Mouse (Mus musculus) spleen, postnatal 4 days (tissue): ENCODE measurements around the gene Hsd17b13.

Experiments used
- DNase-seq, 2 experiments: peaks; one replicate each; pipeline ENCODE4 v3.0.0; 2022; ENCODE audit warnings: low spot score in 2 of 2

The Hsd17b13 gene

GRCm38 (mm10) chr5:103923755-103924154 is 53.5 kb downstream of the Hsd17b13 start:
- DNase-seq = no peak

DNA sequence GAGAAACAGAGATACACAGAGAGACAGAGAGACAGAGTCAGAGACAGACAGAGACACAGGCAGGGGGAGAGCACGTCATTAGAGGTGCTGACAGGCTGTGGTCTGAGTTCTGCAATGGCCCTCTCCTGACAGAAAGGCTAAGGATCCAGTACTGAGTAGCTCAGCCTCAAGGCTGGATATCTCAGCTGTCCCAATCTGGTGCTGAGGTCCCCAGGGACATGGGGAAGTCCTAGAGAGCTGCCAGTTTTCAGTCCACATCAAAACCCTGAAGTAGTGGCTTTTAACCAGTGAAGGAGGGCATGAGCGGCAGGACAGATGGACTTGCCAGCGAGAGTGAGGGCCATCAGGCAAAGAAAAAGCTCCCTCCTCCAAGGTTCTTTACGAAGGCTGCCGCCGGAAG is 54.1 kb downstream of the Hsd17b13 start:
- no peak for DNase-seq

DNA sequence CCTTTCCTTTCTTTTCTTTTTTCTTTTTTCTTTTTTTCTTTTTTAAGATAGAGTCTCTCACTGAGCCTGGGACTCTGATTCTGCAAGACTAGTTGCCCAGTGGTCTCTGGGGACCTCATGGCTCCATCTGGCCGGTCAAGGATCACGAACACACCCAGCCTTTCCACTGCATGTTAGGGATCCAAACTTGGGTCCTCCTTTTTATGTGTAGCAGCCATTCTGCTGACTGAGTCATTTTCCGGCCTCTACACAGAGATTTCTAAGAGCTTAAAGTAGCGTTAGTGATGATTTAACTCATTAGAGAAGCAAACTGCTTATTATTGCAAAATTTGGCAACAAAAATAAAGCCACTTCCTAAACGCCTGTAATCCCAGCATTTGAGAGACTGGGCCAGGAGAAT is 54.8 kb downstream of the Hsd17b13 start:
- no peak for DNase-seq

DNA sequence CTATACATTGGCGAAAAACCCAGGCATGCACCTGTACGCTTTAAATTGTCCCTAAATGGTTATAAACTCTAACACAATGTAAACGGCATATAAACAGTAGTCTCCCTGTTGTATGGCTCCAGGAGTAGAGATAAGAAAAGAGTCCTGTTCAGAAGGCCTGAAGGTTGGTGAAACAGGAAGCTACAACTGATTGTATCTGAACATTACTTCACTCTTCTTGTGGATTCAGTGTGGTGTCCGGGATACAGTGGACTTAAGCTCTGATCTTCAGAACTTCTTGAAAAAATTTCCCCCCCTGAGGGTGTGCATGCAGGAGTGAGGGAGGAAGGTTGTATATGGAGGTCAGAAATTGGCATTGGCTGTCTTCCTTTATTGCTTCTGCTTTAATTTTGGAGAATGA is 57.7 kb downstream of the Hsd17b13 start:
- no peak for DNase-seq

- DNase-seq = no peak
These were observed 59.0 kb downstream of the Hsd17b13 start for GRCm38 (mm10) chr5:103918233-103918632.

- no peak for DNase-seq
These were observed 59.8 kb downstream of the Hsd17b13 start for GRCm38 (mm10) chr5:103917357-103917895.

GRCm38 (mm10) chr5:103916595-103917356 is 60.4 kb downstream of the Hsd17b13 start:
- no peak for DNase-seq

DNA sequence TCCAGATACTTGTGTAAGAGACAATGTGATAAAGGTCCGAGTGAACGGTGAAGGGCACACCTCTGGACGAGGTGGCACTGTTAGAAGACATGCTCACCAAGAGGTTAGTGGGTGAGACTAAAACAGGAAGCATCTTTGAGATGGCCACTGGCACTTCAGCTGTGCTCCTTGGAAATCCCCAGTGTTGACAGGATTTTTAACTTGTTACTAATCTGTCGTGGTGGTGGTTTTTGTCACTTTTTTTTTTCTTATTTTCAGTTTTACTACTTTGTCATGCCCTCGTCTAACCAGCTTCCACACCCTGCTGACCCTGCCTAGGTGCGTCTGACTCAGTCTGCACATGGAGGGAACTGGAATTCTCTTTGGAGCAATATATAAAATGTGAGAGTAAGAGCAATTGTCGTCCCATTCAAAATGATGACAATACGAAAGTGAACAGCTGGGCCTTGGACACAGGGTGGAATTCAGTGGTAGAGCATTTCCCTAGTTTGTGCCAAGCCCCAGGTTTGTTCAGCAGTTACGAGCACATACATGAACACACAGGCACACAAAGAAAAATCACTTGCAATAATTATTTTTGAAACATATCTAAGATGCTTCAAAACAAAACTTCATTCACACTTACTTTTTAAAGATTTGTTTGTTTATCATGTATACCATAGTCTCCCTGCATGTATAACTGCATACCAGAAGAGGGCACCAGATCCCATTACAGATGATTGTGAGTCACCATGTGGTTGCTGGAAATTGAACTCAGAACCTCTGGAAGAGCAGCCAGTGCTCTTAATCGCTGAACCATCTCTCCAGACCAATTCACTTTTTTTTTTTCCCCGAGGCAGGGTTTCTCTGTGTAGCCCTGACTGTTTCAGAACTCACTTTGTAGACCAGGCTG is 62.6 kb downstream of the Hsd17b13 start:
- DNase-seq = no peak

DNA sequence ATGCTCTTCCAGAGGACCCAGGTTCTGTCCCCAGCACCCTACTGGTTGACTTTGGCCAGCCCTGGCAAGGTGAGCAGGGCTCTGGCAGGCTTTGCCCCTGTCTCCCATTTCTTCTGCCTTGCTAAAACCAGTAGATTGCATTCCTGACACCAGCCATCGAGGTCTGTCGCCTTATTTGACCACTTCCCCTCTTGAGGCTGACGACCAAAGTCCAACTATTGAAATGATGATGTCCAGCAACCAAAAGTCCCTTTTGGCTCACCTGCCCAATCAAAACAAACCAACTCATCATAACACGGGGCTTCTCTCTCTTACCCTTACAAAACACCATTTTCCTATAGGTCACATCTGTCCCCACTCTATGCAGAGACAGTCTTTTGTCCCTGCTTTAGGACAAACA is 64.1 kb downstream of the Hsd17b13 start:
- no peak for DNase-seq

DNA sequence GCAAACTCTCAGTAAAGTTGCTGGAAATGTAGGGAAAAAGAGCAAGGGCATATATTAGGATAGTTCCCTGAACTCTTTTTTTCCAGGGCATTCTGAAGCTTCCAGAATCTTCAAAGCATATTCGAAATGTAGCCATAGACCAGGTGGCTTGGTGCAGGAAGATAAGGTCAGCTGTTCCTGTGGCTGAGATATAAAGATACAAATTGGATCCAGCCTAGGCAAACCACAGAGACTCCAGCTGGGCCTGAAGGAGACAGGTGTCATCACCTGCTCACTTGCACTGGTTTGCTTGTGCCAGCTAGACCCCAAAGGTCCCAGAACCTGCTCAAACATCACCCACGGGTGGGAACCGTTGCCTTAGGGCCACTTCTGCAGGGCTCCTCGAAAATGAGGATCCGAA is 65.7 kb downstream of the Hsd17b13 start:
- DNase-seq = no peak

DNA sequence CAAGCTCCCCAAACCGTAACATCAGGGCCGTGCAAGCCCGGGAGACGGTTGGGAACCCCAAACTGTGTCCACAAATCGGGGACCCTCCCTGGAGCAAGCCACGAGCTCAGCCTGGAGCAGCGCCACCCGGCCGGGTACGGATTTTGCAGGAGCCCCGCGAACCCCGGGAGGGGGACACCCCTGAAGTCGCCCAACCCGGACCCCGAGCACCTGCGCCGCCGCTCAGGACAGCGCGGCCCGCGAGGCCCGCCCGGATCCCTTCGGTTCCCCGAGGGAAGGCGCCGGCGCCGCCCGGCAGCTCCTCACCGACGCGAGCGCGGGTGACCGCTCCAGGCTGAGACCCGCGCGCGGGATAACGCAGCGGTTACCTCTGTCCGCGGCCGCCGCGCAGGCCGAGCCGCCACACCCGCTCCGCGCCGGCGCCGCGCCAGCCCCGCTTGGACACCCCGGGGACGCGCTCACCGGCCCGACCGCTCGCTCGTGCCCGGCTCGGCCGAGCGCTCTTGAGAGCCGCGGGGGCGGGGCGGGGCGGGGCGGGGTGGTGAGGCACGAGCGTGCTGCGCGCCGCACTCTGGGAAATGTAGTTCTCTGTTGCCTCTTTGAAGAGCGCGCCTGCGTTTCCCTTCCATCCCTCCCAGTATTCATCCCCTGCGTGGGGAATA is 66.3 kb downstream of the Hsd17b13 start, which contains the start of gene Klhl8:
Klhl8 (minus strand) TSS at position 512 of the 662 bp plus-strand sequence.
- DNase-seq = peak; percentile 76 to 86

- no peak for DNase-seq
These were observed 67.1 kb downstream of the Hsd17b13 start for GRCm38 (mm10) chr5:103910156-103910555.

GRCm38 (mm10) chr5:103909466-103909865 is 67.7 kb downstream of the Hsd17b13 start:
- no peak for DNase-seq

DNA sequence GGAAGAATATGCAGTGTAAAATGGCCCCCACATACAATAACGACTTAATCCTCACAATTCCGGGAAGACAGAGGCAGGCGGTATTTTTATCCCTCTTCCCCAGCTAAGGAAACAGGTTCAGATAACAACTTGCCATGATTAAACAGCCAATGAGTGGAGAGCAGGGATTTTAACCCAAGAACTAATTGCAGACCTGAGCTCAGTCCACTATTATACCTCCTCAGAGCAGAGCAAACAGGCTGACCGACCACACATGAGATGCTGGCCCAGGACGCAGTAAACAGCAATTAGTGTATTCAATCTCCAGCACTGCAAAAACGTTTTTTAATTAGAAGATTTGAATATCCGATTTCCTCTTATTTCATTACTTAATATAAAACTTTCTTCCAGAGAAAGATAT is 68.4 kb downstream of the Hsd17b13 start:
- no peak for DNase-seq

GRCm38 (mm10) chr5:103907844-103908243 is 69.4 kb downstream of the Hsd17b13 start:
- no peak for DNase-seq

GRCm38 (mm10) chr5:103906173-103906572 is 71.0 kb downstream of the Hsd17b13 start:
- no peak for DNase-seq
